In genomic region chr11:70525184-70525678, GRCm38 (mm10) we compare ENCODE assay signal across 7 mouse cellular contexts. TPM values are rescaled to one million over a fixed set of nuclear protein-coding genes. Genes with fewer than 3 reads are reported as not detected.
DNase-seq lines count a peak whose midpoint lies in the region; ATAC-seq lines count a peak whose summit lies in the region.

Gene Psmb6, plus strand, starts transcription at chr11:70525367.

- DNase-seq in adrenal gland, postnatal 25 days, result peak; percentile 81
- DNase-seq in heart, adult 11 months, result peak; percentile 100
- DNase-seq in kidney, adult 18-20 months, result peak; percentile 90
- peak; percentile 90 for DNase-seq in limb, embryonic 11.5 days (ENCODE audit: low spot score)
- peak; percentile 97 for DNase-seq in midbrain, embryonic 14.5 days
- peak; percentile 77 to 81 for DNase-seq in spleen, adult 18-20 months

- ATAC-seq in embryonic facial prominence, embryonic 12.5 days (ENCODE audit: insufficient number of reproducible peaks, insufficient read depth, low FRiP score, low TSS enrichment), result peak; percentile 90
- ATAC-seq in limb, embryonic 11.5 days (ENCODE audit: insufficient number of reproducible peaks, low FRiP score, low TSS enrichment, low read depth), result peak; percentile 93
- ATAC-seq in midbrain, embryonic 14.5 days (ENCODE audit: low FRiP score, low TSS enrichment), result peak; percentile 95

- H3K4me1 ChIP-seq in embryonic facial prominence, embryonic 12.5 days, result peaks cover 10% of the 10 kb centered on the region
- H3K4me1 ChIP-seq in limb, embryonic 11.5 days (ENCODE audit: control insufficient read depth, insufficient read depth, low read length), result peaks cover 3% of the 10 kb centered on the region
- peaks cover 7% of the 10 kb centered on the region; the same call in 1 of the 2 replicates for H3K4me1 ChIP-seq in midbrain, embryonic 14.5 days (ENCODE audit: control insufficient read depth, insufficient read depth, low read length)

- H3K4me2 ChIP-seq in embryonic facial prominence, embryonic 12.5 days (replicated peaks), result peak within 1 kb of the TSS; percentile 76
- H3K4me2 ChIP-seq in limb, embryonic 11.5 days (ENCODE audit: low read depth, severe bottlenecking), result peak within 1 kb of the TSS; percentile 70
- peak within 1 kb of the TSS; percentile 85 for H3K4me2 ChIP-seq in midbrain, embryonic 14.5 days (ENCODE audit: low read length)

- H3K27me3 ChIP-seq in embryonic facial prominence, embryonic 12.5 days, result no peaks in the 10 kb centered on the region
- no peaks in the 10 kb centered on the region for H3K27me3 ChIP-seq in limb, embryonic 11.5 days (ENCODE audit: control insufficient read depth, insufficient read depth, low read length)
- H3K27me3 ChIP-seq in midbrain, embryonic 14.5 days (ENCODE audit: control insufficient read depth, insufficient read depth, low read length), result no peaks in the 10 kb centered on the region

- peak within 1 kb of the TSS; percentile 81 for H3K9ac ChIP-seq in embryonic facial prominence, embryonic 12.5 days
- H3K9ac ChIP-seq in limb, embryonic 11.5 days (ENCODE audit: low read length), result peak within 1 kb of the TSS; percentile 56
- H3K9ac ChIP-seq in midbrain, embryonic 14.5 days (replicated peaks; ENCODE audit: low read length), result peak within 1 kb of the TSS; percentile 66

- H3K4me3 ChIP-seq in embryonic facial prominence, embryonic 12.5 days, result peak within 1 kb of the TSS; percentile 63
- peak within 1 kb of the TSS; percentile 64 for H3K4me3 ChIP-seq in limb, embryonic 11.5 days (ENCODE audit: low read depth, low read length)
- peak within 1 kb of the TSS; percentile 63 for H3K4me3 ChIP-seq in midbrain, embryonic 14.5 days (replicated peaks; ENCODE audit: low read depth, low read length)

- peaks cover 34% of the 10 kb centered on the region for H3K36me3 ChIP-seq in embryonic facial prominence, embryonic 12.5 days
- peaks cover 8% of the 10 kb centered on the region; the same call in 1 of the 2 replicates for H3K36me3 ChIP-seq in limb, embryonic 11.5 days (ENCODE audit: control insufficient read depth, insufficient read depth, low read length)
- H3K36me3 ChIP-seq in midbrain, embryonic 14.5 days (ENCODE audit: control insufficient read depth, insufficient read depth, low read length), result peaks cover 28% of the 10 kb centered on the region

- H3K27ac ChIP-seq in embryonic facial prominence, embryonic 12.5 days, result peak within 1 kb of the TSS; percentile 50; the same call in 1 of the 2 replicates
- H3K27ac ChIP-seq in limb, embryonic 11.5 days (replicated peaks; ENCODE audit: low read depth, low read length), result no peak within 1 kb of the TSS
- H3K27ac ChIP-seq in midbrain, embryonic 14.5 days (replicated peaks; ENCODE audit: low read depth, low read length), result peak within 1 kb of the TSS; percentile 46

- WGBS in embryonic facial prominence, embryonic 12.5 days, result under 1% methylated on average over 25 of the region's 26 CpGs
- under 1% methylated on average over 25 of the region's 26 CpGs for WGBS in limb, embryonic 11.5 days
- WGBS in midbrain, embryonic 14.5 days, result under 1% methylated on average over 25 of the region's 26 CpGs

- no peaks in the 10 kb centered on the region for H3K9me3 ChIP-seq in embryonic facial prominence, embryonic 12.5 days
- no peaks in the 10 kb centered on the region for H3K9me3 ChIP-seq in limb, embryonic 11.5 days (ENCODE audit: control insufficient read depth, low read length)
- no peaks in the 10 kb centered on the region for H3K9me3 ChIP-seq in midbrain, embryonic 14.5 days (ENCODE audit: control insufficient read depth, low read length)

RNA-seq across cellular contexts. Expression of gene Psmb6, which starts in this region (rescaled TPM):
- total RNA-seq in adrenal gland, postnatal 25 days (2021), result 254 and 270 TPM in 2 replicates
- polyA plus RNA-seq in embryonic facial prominence, embryonic 12.5 days (2016; fragmentation: Nextera tagmentation; extraction: Ambion mirVana), result 784 and 848 TPM in 2 replicates
- polyA plus RNA-seq in limb, embryonic 11.5 days (2014; fragmentation: Nextera tagmentation; extraction: Ambion mirVana), result 964 and 999 TPM in 2 replicates
- 744 and 849 TPM in 2 replicates for polyA plus RNA-seq in midbrain, embryonic 14.5 days (2014; fragmentation: Nextera tagmentation; extraction: Ambion mirVana)
